Mouse (Mus musculus) right cerebral cortex, postnatal 25 days (tissue): ENCODE measurements around the gene Prox1.

Experiments
- DNase-seq: peaks from one replicate; pipeline ENCODE4 v3.0.0; 2022

Prox1 gene

DNA sequence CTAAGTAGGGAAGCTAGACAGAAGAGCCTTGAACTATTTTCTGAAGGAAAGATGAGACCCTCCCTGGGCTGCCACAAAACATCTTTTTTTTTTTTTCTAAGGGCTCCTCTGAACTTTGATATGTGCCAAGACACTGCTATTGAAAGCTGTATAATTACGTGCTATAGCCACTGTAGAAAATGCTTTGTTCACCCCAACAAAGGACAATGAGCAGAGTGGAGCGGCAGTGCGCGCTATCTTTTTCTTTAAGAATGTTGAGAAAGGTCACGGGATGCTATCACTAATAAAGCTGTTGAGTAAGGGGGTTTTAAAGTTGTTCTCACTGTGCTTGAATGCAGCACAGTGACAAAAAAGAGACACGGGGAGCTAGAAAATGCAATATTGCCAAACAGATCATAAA is 30.0 kb downstream of the Prox1 start:
- no peak for DNase-seq

DNA sequence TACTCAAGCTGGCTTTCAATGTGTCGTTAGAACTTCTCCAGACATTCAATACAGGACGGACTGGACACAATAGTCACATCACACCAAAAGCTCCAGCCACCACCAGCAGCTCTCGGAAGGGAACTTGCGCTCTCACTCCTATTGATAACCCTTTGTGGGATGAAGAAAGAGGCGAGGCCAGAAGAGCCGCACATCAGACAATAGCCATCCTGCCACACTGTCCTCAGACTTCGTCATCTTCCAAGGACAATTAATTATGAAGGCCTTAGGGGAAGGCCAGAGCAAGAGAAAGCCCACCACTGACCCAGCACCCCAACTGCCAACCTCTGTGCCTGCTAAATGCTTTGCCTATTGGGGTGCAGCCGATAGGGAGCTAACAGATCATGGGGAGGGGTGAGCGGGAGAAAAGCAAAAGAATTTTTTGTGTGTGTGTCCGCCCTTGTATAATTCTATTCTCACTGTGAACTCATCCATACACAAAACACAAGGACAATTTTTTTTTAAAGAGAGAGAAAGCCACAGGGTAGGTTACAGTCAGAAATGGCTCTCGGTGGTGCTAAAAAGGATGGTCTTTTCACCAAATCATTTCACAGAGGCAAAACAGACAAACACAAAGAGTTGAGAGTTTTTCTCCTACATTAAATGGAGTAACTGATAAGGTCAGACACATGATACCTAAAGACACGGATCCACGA is 30.7 kb downstream of the Prox1 start:
- DNase-seq = no peak

DNA sequence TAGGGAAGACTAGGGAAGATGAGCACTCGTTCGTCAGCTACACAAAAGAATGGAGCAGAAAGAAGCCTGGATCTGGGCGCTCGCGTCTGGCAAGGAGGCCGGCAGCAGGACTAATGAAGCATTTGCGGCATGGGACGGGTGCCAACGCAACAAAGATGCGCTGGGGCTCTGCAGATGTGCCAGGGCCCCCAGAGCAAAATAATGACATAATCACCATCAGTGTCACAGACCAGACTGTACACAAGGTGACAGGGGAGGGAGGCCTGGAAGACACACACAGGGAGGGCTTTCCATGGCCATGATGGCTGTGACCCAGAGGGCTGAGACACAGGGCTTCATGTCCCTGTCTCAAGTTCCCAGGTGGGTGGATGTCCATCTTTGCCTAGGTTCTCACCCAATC is 32.6 kb downstream of the Prox1 start:
- no peak for DNase-seq

DNA sequence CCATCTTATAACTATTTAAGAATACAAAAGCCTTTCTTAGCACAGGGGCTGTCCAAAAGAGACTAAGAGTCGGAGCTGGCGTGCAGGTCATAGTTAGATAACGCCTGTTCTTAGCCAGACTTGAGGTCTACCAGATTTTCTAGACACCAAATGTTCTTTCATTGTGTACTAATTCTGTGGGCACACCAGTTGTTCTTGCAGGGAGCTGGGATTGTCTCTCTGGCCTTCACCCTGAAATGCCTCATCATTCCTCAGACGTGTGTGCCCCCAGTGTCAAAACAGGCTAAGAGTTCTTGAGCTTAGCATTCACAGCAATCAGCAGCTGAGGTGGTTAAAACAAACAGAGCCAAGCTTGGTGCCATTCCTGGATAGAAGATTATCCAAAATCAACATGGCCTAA is 37.6 kb downstream of the Prox1 start:
- DNase-seq = no peak

DNA sequence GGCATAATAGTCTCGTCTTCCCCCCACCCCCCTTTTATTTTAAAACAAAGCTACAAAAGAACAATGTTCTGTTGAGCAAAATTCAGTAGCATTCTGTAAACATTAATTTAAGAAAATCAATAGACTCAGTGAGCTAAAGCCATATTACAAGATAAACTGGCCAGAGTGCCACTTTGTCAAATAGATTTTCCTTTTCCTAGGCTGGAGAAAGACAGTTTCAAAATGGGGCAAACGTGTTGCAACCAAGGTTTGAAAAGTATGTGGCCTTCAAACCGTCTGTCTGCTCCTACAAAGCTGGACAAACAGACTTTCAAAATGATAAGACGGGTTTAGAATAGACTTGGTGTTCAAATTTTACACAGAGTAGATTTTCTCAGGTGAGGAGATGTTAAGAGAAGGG is 39.6 kb downstream of the Prox1 start:
- no peak for DNase-seq

DNA sequence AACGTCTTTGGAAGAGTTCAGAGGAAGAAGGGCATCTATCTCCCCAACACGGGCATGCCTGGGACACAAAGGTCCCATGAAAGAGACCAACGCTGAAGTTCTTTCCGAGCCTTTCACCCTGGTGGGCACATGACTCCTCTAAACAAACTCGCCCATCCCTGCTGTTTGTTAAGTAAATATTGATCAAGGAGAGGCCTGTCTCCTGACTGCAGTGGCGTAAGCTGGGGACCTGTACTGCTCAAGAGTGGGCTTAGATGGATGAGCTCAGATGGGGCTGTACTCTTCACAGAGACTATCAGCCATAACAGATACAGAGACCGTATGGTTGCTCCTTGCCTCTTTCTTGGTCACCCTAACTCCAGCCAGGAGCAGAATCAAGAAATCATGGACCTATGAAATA is 41.0 kb downstream of the Prox1 start:
- DNase-seq = no peak

DNA sequence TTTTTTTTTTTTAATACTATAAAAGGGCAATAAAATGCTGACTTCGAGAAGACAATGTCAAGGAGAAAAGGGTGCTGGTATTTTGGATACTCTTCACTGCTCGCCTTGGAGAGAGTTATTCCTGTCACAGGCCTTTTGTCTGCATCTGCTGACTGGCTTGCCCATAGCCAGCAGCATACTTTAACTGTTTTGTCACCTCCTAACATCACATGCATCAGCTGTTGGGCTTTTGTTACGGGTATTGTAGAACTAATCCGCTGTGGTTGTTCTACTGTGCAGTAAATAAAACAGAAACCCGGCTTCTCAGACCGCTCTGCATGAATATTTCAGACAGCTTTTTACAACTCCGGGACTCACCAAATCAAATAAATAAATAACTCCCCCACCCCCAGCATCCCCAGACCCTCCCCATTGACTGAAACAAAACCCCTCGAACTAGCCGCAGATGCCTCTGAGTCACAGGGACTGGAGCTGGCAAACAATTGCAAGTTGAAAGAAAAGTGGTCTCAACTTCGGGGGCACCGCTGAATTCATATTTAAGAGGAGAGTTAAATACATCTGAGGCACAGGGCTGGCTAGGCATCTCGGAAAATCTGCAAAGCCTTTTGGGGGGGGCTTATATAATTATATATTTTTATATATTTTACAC is 41.7 kb downstream of the Prox1 start:
- no peak for DNase-seq

DNA sequence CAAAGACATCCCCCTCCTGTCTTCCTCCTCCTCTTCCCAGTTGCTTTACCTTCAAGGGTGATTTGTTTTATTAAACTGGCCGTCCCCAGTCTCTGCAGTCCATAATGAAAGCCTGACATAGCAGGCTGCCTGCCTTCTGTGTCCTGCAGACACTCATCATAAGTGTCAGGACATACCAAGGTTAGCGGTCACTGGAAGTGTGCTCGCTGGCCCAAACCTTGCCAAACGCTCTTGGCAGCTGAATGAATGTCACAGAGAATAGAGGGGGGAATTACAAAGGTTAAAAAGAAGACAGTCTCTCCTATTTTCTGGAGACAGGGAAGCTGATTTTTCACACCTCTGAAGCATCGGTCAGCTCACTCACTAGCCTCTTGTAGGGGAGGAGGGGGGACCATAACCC is 42.6 kb downstream of the Prox1 start:
- DNase-seq = no peak

DNA sequence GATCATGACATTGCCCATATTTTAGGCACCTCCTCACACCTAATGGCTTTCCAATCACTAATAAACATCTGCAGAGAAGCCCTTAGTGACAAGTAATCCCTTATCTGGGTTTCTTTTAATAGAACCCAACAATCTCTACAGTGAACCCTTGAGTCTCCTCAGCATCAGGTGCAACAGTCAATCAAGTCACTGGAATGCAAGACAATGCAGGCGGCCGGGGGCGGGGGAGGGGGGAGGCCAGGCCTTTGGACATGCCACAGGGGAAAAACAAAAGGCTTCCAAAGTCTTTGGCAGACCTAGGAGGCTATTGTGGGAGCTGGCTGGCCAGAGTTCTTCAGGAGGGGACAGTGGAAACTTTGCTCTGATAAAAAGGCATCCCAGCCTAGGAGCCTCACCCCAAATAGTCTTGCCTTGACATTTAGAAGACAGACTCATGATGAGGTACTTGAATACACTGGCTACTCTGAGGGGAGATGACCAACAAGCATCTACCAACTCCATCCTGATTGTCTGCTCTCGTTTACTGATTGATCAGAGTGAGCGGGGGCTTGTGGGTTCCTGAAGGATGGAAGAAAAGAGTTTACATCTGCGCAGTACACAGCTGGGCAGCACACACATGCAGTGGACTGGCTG is 43.2 kb downstream of the Prox1 start:
- DNase-seq = no peak

DNA sequence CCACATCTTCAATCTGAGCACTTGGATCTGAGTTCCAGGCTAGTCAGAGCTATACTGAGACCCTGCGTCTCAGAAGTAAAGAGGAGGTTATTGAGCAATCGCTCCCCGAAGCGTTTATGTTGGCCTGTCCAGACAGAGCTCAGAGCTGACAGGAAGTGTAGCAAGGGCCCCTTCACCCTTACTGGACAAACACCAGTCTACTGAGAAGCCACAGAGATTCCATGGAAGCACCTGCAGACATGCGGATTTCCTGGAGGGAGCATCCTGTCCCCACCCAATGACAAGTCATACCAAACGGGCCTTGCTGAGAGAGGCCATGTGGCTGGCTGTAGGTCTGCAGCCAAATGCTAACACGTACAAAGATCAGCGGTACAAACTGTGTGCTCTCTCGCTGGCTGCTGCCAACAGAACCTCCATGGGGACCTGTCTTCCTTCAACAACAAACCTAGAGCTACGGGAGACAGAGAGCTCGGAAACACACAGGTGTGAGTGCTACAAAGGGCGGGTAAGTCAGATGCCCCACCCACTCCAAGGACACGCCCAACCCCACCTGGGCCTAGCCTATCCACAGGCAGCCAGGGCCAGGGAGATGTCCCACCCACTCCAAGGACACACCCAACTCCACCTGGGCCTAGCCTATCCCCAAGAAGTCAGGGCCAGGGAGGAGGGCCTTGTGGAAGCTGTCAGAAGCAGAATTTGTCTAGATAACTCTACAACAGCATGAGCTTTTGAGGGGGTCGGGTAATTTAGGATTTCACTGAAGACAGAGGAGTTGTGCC is 45.4 kb downstream of the Prox1 start:
- no peak for DNase-seq

DNA sequence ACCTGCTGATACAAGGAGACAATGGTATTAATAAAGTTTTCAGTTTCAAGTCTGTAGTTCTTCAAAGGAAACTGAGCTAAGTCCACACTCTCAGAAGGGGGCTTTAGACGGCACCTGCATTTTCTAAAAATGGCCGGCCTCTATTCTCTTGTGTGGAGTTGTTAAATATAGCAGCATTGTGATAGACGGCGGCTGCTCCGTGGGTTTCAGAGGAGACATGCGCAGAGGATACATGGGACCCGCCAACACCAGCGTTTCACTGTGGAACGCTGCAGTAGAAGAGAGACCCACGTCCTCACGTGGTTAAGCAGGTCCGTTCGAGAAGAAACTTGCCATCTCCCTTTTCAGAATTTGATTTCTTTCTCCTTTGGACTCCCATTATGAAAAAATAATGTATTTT is 47.1 kb downstream of the Prox1 start:
- no peak for DNase-seq

DNA sequence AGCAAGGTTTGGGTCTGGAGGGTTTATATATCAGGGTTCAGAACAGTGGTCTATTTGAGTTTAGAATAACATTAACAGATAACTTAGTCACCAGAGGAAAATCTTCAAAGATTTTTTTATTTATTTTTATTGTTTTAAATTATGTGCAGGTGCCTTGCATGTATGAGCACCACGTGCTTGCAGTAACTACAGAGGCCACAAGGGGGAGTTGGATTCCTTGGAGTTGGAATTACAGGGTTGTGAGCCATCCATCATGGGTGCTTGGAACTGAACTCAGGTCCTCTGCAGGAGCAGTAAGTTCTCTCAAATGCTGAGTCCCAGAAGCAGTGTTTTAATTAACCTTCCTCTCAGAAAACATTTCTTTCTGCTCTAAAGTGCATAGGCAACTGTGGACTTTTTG is 54.5 kb downstream of the Prox1 start:
- DNase-seq = no peak

DNA sequence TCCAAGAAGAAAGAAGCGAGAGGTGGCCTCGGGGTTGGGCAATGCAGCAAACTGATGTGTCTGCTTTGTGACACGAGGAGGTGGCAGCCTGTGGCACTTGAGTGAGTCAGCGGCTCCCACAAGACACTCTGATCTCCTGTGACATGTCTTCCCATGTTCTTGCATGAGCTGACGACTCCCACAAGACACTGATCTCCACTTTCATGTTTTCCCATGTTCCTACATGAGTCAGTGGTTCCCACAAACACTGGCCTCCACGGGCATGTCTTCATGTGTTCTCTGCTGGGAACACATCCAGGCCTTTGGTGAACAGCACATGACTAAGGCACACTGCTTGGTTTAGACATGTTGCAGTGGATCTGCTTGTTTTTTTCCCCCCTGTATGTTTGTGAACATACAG is 58.8 kb downstream of the Prox1 start:
- DNase-seq = no peak

DNA sequence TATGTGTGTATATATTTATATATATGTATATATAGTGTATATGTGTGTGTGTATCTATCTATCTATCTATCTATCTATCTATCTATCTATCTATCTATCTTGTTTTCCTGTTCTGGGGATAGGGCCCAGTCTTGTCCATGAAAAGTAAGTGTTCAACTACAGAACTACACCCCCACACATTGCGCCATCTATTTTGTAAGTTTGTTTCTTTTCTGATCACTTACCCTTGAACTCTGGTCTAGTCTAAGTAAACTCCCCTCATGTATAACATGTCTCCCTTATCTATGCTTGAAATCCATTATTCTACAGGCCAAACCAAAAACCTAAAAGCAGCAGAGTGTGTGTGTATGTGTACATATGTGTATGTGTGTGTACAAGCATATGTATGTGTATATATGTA is 62.9 kb downstream of the Prox1 start:
- no peak for DNase-seq

DNA sequence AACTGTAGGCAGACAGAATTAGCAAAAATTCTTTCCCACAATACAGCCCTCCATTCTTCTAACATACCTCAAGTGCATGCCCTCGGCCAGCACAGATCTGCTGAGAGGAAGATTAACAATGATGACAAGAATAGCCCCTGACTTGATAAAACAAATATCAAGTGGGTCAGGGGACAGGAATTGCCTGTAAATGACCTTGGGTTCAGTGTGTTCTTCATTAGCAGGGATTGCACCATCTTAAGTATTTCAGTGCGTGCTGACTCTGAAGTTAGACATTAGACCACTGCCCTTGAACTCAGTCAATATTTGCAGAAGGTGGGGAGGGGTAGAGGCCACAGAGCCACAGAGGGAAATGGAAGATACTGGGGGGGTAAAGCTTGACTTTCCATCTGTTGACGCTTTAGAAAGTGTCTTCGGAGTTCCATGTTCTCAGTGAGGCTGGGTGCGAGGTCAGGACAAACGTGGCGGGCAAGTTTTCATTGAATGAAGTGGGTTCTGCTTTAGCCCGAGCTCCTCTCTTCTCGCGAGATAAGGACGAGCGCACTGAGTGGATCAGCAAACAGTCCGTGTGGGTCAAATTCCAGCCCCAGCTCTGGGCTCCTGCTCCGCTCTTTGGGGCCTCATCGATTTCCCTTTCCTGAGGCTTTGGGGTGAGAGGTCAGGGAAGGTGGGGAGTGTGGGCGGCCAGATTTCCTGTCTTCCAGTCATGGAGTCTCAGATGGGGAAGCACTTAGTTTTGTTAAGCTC is 63.7 kb downstream of the Prox1 start:
- no peak for DNase-seq

DNA sequence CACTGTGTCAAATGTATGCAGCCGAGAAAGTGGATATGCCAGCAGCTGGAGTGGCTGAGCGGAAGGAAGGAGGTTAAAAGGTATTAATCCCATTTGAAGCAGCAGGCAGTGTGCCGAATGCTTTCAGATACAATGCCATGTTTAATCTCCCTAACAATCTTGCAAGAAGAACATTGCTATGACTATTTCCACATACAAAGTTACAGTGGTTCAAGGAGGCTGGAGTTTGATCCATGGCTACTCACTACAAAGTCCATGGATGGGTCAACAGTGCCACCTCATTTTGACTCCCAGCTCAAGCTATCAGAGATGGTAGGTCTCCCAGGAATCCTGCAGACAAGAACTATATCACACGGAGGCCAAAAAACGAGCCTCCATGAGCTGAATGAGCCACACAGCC is 64.5 kb downstream of the Prox1 start:
- no peak for DNase-seq

DNA sequence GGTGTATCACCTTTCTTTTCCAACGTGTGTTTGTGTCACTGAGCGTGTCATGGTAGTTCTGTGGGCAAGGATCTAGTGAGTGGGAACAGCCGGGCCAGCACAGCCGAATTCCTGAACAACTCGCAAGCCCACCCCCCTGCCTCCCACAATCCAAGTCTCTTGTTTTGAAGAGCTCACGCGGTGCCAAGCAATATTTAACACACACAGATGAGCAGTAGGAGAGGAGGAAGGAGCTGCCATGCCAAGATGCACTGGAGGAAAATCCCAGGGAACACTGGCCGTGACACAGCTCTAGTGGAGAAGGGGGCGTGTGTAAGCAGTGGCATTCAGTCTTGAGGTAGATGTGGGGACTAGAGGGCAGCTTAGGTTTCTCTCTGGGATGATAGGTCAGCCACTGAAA is 77.2 kb downstream of the Prox1 start:
- DNase-seq = peak; percentile 19

DNA sequence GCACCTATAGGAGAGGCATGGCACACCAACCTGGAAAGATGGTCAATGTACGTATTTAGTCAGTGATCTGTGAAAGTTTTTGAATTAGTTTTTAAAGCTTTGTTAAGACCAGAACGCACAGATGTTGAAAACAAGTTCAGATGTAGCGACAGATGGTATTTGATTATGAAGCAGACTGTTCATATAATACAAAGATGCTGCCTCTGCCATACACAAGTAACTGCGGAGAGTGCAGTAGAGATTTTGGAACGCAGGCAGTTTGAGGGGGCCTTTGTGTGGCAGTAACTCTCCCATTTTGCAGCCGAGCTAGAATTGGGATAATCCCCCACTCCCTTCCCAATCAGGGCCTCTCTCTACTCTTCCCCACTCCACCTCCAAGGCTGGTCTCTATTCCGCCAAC is 78.4 kb downstream of the Prox1 start:
- DNase-seq = no peak

DNA sequence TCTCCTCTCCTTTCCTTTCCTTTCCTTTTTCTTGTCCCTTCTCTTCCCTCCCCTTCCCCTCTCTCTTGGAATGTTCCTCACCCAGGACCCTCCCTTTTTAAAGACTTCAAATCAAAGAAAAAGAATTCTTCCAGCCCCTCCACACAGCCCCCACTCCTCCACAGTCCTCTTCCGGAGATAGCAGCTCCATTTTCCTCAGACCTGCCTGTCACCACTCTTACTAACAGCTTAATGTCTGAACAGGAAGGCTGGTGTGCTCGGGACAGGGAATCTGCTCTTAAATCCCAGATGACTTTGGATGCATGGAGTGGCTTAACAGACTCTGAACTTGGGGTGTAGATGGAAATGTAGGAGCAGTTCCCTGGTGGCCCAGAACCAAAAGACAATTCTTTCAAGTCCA is 81.6 kb downstream of the Prox1 start:
- no peak for DNase-seq

DNA sequence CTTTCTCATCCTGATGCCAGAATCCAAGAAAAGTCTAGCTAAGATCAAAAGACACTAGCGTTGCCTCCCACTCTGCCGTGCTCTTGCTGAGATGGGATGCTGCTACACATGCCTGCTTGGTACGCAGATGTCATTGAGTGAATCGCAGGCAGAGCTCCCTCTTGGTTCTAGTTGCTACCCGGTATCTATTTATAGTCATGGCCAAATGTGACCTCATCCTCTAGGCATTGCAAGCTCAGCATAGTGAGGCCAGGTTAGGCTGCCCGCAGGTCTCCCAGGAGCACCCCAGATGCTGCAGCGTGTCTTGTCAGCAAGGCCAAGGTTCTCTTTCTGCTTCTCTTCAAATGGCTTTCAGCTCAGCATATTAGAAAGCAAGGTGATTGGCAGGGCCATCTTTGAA is 84.8 kb downstream of the Prox1 start:
- no peak for DNase-seq

DNA sequence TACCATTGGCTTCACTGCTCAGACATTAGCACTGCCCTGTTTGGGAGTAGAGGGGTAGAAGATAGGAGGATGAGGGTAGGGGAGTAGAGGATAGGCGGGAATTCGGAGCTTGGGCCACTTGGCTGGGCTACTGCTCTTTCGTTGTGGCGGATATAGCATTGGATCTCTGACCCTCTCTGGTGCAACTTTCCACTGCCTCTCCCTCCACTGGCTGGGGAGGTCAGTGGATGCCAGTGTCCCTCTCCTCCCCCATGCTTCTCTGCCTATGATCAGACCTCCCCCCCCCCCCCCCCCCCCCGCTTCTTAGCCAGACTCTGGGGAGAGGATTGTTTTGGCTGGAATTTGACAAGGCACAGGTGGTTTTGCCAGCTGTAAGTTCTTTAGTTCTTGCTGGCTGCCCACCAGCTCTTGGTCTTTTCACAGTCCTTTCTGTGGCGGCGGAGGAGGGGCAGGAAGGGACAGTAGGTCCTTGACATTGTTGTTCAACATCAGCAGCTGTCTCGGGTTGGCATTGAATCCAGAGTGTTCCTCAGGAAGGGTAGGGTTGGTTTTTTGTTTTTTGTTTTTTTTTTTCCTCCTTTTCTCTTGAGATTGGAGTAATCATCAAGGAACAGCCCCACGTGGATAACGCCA is 90.8 kb downstream of the Prox1 start:
- no peak for DNase-seq

DNA sequence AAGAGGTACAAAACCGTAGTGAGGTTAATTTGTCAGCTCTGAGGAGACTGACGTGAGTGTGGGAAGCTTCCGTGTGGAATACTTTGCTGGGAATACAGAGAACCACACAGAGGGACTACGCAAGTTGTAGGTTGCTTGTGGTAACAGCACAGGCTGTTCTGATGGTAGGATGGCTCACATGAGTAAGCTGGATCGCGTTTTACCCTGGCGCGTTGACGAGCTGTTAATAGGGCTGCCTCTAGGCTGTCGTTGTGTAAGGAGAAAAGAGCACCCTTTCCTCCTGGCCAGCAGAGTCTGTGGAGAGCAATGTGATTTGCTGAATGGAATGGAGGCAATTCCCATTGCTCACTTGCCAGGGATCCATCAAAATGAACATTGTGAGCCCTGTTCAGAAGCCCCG is 93.9 kb downstream of the Prox1 start:
- no peak for DNase-seq
